ENCODE assay signal across 9 mouse cellular contexts in the genomic region with DNA sequence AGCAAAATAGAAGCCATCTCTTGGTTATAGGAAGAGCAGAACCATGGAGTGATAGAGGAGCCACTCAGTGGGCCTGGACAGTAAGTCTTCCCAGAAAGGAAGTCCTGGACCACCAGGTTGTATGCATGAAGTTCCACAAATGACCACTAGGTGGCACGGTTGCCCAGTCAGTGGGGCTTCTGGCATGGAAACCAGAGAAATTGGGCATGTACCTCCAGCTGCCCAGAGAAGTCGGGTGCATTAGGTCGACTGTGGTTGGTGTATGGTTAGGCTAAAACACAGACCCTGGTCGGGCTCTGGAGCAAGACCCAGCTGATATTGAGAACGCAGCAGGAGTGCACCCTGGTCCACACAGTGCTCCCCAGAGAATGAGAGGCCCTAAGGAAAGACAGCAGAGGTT. TPM values are rescaled to one million over a fixed set of nuclear protein-coding genes. Genes with fewer than 3 reads are reported as not detected.
DNase-seq lines count a peak whose midpoint lies in the region; ATAC-seq and TF ChIP-seq lines count a peak whose summit lies in the region.
"Had no signal": no experiment of that assay in that cellular context is flagged by ENCODE, and none has a peak within 500 bp of the region (broad histone marks: within the 10 kb centered on the region; RNA-seq: fewer than 3 reads in every experiment).

No protein-coding gene starts in this region.

- no peak overlapping the region for H3K9ac ChIP-seq in forebrain, postnatal 0 days
- H3K9ac ChIP-seq in hindbrain, embryonic 13.5 days = no peak overlapping the region
- H3K9ac ChIP-seq: lung, embryonic 15.5 days had no signal

- peak; percentile 100 for TF ChIP-seq CTCF in forebrain, postnatal 0 days (IDR thresholded peaks at IDR 0.05; ENCODE audit: low read depth)

- H3K4me2 ChIP-seq in forebrain, postnatal 0 days (ENCODE audit: low read depth) = no peak overlapping the region
- no peak overlapping the region for H3K4me2 ChIP-seq in hindbrain, embryonic 13.5 days
- H3K4me2 ChIP-seq: lung, embryonic 15.5 days had no signal

- WGBS in forebrain, postnatal 0 days = 3% methylated on average over 5 of the region's 5 CpGs
- WGBS in hindbrain, embryonic 13.5 days = 5% methylated on average over 5 of the region's 5 CpGs

- peak; percentile 64 for ATAC-seq in forebrain, postnatal 0 days
- peak; percentile 61 for ATAC-seq in hindbrain, embryonic 13.5 days (ENCODE audit: low FRiP score)

- no peak overlapping the region for H3K27ac ChIP-seq in forebrain, postnatal 0 days (ENCODE audit: low read depth, low read length)
- H3K27ac ChIP-seq in hindbrain, embryonic 13.5 days = no peak overlapping the region
- H3K27ac ChIP-seq: lung, embryonic 15.5 days had no signal

- H3K36me3 ChIP-seq in forebrain, postnatal 0 days (ENCODE audit: insufficient read depth) = no peaks in the 10 kb centered on the region
- no peaks in the 10 kb centered on the region for H3K36me3 ChIP-seq in hindbrain, embryonic 13.5 days
- H3K36me3 ChIP-seq: lung, embryonic 15.5 days had no signal

- DNase-seq in MN1 (ENCODE audit: low spot score) = peak; percentile 87
- DNase-seq in cerebellum, adult 18-20 months = peak; percentile 76 to 88
- peak; percentile 91 for DNase-seq in forebrain, postnatal 0 days
- peak; percentile 94 to 95 for DNase-seq in layer of hippocampus, postnatal 10 days (ENCODE audit: low spot score in 2 of 2)
- DNase-seq in lung, postnatal 14 days = peak; percentile 93
- peak; percentile 53 for DNase-seq in retina, adult 2 months (ENCODE audit: low read depth, low spot score)
- DNase-seq in thymus, postnatal 36 days = peak; percentile 82 to 86

- no peaks in the 10 kb centered on the region for H3K4me1 ChIP-seq in forebrain, postnatal 0 days (ENCODE audit: insufficient read depth)
- peaks cover 7% of the 10 kb centered on the region; the same call in 1 of the 2 replicates for H3K4me1 ChIP-seq in hindbrain, embryonic 13.5 days (replicated peaks)

- H3K27me3 ChIP-seq in forebrain, postnatal 0 days (ENCODE audit: insufficient read depth, low read length) = no peaks in the 10 kb centered on the region
- H3K27me3 ChIP-seq in hindbrain, embryonic 13.5 days = no peaks in the 10 kb centered on the region
- H3K27me3 ChIP-seq: lung, embryonic 15.5 days had no signal

- H3K9me3 ChIP-seq in forebrain, postnatal 0 days (ENCODE audit: low read length) = no peaks in the 10 kb centered on the region
- H3K9me3 ChIP-seq in hindbrain, embryonic 13.5 days = no peaks in the 10 kb centered on the region
- H3K9me3 ChIP-seq: lung, embryonic 15.5 days had no signal

- H3K4me3 ChIP-seq in forebrain, postnatal 0 days (ENCODE audit: low read depth, low read length) = no peak overlapping the region
- no peak overlapping the region for H3K4me3 ChIP-seq in hindbrain, embryonic 13.5 days
- H3K4me3 ChIP-seq: lung, embryonic 15.5 days had no signal

RNA-seq across cellular contexts. Expression of a gene that starts 38.8 kb away (rescaled TPM):
- 0.69 and 0.76 TPM in 2 replicates for total RNA-seq in forebrain, postnatal 0 days (2014; rRNA removed)
- polyA plus RNA-seq in forebrain, postnatal 0 days (2015; fragmentation: Nextera tagmentation; extraction: Ambion mirVana) = 0.30 and 0.35 TPM in 2 replicates
- 0.39 and 0.54 TPM in 2 replicates for polyA plus RNA-seq in hindbrain, embryonic 13.5 days (2015; fragmentation: Nextera tagmentation; extraction: Ambion mirVana)
- under 1 TPM; 0.29 to 0.48 TPM for total RNA-seq in layer of hippocampus, postnatal 10 days (2021)
